8 mouse cellular contexts compared by ENCODE assay signal in the genomic region with DNA sequence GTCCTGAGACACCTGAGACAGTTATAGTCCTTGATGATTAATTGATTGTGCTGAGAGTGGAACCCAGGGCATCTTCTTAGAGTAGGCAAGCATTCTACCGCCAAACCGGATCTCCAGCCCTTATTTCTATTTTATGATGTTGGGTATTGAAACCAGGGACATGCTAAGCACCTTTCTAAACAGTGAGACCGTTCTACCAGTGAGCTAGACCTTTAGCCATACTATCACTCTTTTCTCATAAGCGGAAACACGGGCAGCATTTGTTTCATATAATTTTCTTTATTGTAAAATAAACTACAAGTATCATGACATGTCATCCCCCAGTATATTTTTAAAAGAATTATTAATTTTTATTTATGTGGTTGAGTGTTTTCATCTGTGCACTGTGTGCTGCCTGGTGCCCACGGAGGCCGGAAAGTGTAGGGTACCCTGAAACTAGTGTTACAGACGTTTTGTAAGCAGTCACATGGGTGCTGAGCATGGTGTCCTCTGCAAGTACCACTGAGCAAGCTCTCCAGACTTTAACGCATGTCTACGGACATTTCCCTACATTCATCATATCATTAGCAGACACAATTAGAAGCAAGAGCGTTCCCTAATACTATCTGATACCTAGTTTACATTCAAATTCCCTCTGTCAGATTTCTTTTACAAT. TPM values are rescaled to one million over a fixed set of nuclear protein-coding genes. Genes with fewer than 3 reads are reported as not detected.
DNase-seq lines count a peak whose midpoint lies in the region; ATAC-seq lines count a peak whose summit lies in the region.

No protein-coding gene starts in this region.

- H3K27me3 ChIP-seq in heart, embryonic 15.5 days: no peaks in the 10 kb centered on the region
- H3K27me3 ChIP-seq in hindbrain, embryonic 11.5 days (ENCODE audit: control insufficient read depth, insufficient read depth, low read length): no peaks in the 10 kb centered on the region
- no peaks in the 10 kb centered on the region for H3K27me3 ChIP-seq in midbrain, embryonic 11.5 days (ENCODE audit: control insufficient read depth, insufficient read depth, low read length)

- H3K4me2 ChIP-seq in heart, embryonic 15.5 days: peak overlapping the region; percentile 75
- peak overlapping the region; percentile 74 for H3K4me2 ChIP-seq in hindbrain, embryonic 11.5 days (replicated peaks; ENCODE audit: low read depth, low read length)
- H3K4me2 ChIP-seq in midbrain, embryonic 11.5 days: peak overlapping the region; percentile 61

- no peaks in the 10 kb centered on the region for H3K36me3 ChIP-seq in heart, embryonic 15.5 days
- no peaks in the 10 kb centered on the region for H3K36me3 ChIP-seq in hindbrain, embryonic 11.5 days (ENCODE audit: control insufficient read depth, insufficient read depth, low read length)
- H3K36me3 ChIP-seq in midbrain, embryonic 11.5 days (ENCODE audit: control insufficient read depth, insufficient read depth, low read length): no peaks in the 10 kb centered on the region

- peak overlapping the region; percentile 87 for H3K27ac ChIP-seq in heart, embryonic 15.5 days
- peak overlapping the region; percentile 58 for H3K27ac ChIP-seq in brown adipose tissue, adult 24 weeks (replicated peaks; ENCODE audit: low read depth, low read length)
- no peak overlapping the region for H3K27ac ChIP-seq in hindbrain, embryonic 11.5 days (ENCODE audit: low read depth, low read length)
- H3K27ac ChIP-seq in midbrain, embryonic 11.5 days (ENCODE audit: low read depth, low read length): no peak overlapping the region

- no peak for DNase-seq in heart, adult 18-20 months
- DNase-seq in hindbrain, embryonic 11.5 days (ENCODE audit: low spot score): no peak
- no peak for DNase-seq in midbrain, embryonic 11.5 days (ENCODE audit: low spot score, missing footprints)
- DNase-seq in urinary bladder, postnatal 14 days (ENCODE audit: low spot score): no peak
- DNase-seq in urinary bladder, postnatal 36 days (ENCODE audit: low spot score in 2 of 2): no peak
- DNase-seq in gastrocnemius, postnatal 25 days: no peak

- H3K4me1 ChIP-seq in heart, embryonic 15.5 days (replicated peaks): peaks cover 6% of the 10 kb centered on the region
- no peaks in the 10 kb centered on the region for H3K4me1 ChIP-seq in brown adipose tissue, adult 24 weeks (ENCODE audit: control insufficient read depth, insufficient read depth, insufficient read length, low read length)
- no peaks in the 10 kb centered on the region for H3K4me1 ChIP-seq in hindbrain, embryonic 11.5 days (replicated peaks; ENCODE audit: control insufficient read depth, insufficient read depth, low read length)
- no peaks in the 10 kb centered on the region; the same call in 1 of the 2 replicates for H3K4me1 ChIP-seq in midbrain, embryonic 11.5 days (ENCODE audit: control insufficient read depth, insufficient read depth, low read length)

- peak overlapping the region; percentile 58 for H3K4me3 ChIP-seq in heart, embryonic 15.5 days
- peak overlapping the region; percentile 75 for H3K4me3 ChIP-seq in brown adipose tissue, adult 24 weeks (ENCODE audit: insufficient read depth, low read depth, low read length)
- H3K4me3 ChIP-seq in hindbrain, embryonic 11.5 days (ENCODE audit: low read depth, low read length): peak overlapping the region; percentile 35
- peak overlapping the region; percentile 42 for H3K4me3 ChIP-seq in midbrain, embryonic 11.5 days (ENCODE audit: low read depth, low read length)

- H3K9me3 ChIP-seq in heart, embryonic 15.5 days (replicated peaks): no peaks in the 10 kb centered on the region
- H3K9me3 ChIP-seq in hindbrain, embryonic 11.5 days (ENCODE audit: control insufficient read depth, low read length): no peaks in the 10 kb centered on the region
- no peaks in the 10 kb centered on the region for H3K9me3 ChIP-seq in midbrain, embryonic 11.5 days (ENCODE audit: control insufficient read depth, low read length)

- no peak for ATAC-seq in heart, embryonic 15.5 days (replicated peaks; ENCODE audit: insufficient number of reproducible peaks, insufficient read depth, low FRiP score, low read depth)
- peak; percentile 81; the same call in 1 of the 2 replicates for ATAC-seq in hindbrain, embryonic 11.5 days (ENCODE audit: low FRiP score)
- 0 out of 2 replicates have a peak, but pooled peaks have one; percentile 35 for ATAC-seq in midbrain, embryonic 11.5 days (ENCODE audit: low FRiP score)

- H3K9ac ChIP-seq in heart, embryonic 15.5 days: peak overlapping the region; percentile 73
- H3K9ac ChIP-seq in hindbrain, embryonic 11.5 days (ENCODE audit: low read depth, low read length): peak overlapping the region; percentile 57
- peak overlapping the region; percentile 68 for H3K9ac ChIP-seq in midbrain, embryonic 11.5 days (ENCODE audit: low read length)

- 49% methylated on average over 11 of the region's 11 CpGs for WGBS in heart, embryonic 15.5 days
- 55% methylated on average over 11 of the region's 11 CpGs for WGBS in hindbrain, embryonic 11.5 days
- 54% methylated on average over 11 of the region's 11 CpGs for WGBS in midbrain, embryonic 11.5 days

RNA-seq across cellular contexts. Expression of a gene that starts 6.4 kb away (rescaled TPM):
- polyA plus RNA-seq in heart, embryonic 15.5 days (2015; fragmentation: Nextera tagmentation; extraction: Ambion mirVana): 65.7 and 71.5 TPM in 2 replicates
- 10 to 100 TPM; 28.5 to 31.4 TPM for total RNA-seq in heart, adult 18-20 months (2021)
- polyA plus RNA-seq in brown adipose tissue, adult 24 weeks (2012; ENCODE audit: insufficient read depth, insufficient read length, missing spikeins): 22.9 and 36.8 TPM in 2 replicates
- polyA plus RNA-seq in hindbrain, embryonic 11.5 days (2014; fragmentation: Nextera tagmentation; extraction: Ambion mirVana): 84.8 and 90.5 TPM in 2 replicates
- 85.4 and 85.9 TPM in 2 replicates for polyA plus RNA-seq in midbrain, embryonic 11.5 days (2014; fragmentation: Nextera tagmentation; extraction: Ambion mirVana)
- 10 to 100 TPM; 15.9 to 16.8 TPM for total RNA-seq in gastrocnemius, postnatal 25 days (2021)

RNA-seq across cellular contexts. Expression of a gene that starts 31.9 kb away (rescaled TPM):
- polyA plus RNA-seq in heart, embryonic 15.5 days (2015; fragmentation: Nextera tagmentation; extraction: Ambion mirVana): 2.9 and 3.3 TPM in 2 replicates
- under 1 TPM; 0.35 to 0.54 TPM for total RNA-seq in heart, adult 18-20 months (2021)
- 0.42 TPM in 1 of 2 replicates, not detected in the other for polyA plus RNA-seq in brown adipose tissue, adult 24 weeks (2012; ENCODE audit: insufficient read depth, insufficient read length, missing spikeins)
- polyA plus RNA-seq in hindbrain, embryonic 11.5 days (2014; fragmentation: Nextera tagmentation; extraction: Ambion mirVana): 5.9 and 6.0 TPM in 2 replicates
- 6.6 and 7.6 TPM in 2 replicates for polyA plus RNA-seq in midbrain, embryonic 11.5 days (2014; fragmentation: Nextera tagmentation; extraction: Ambion mirVana)
- total RNA-seq in gastrocnemius, postnatal 25 days (2021): under 1 TPM; 0.15 to 0.27 TPM

RNA-seq across cellular contexts. Expression of a gene that starts 44.6 kb away (rescaled TPM):
- 26.6 and 27.0 TPM in 2 replicates for polyA plus RNA-seq in heart, embryonic 15.5 days (2015; fragmentation: Nextera tagmentation; extraction: Ambion mirVana)
- total RNA-seq in heart, adult 18-20 months (2021): 10 to 100 TPM; 22.2 to 25.9 TPM
- polyA plus RNA-seq in brown adipose tissue, adult 24 weeks (2012; ENCODE audit: insufficient read depth, insufficient read length, missing spikeins): 16.1 and 18.3 TPM in 2 replicates
- polyA plus RNA-seq in hindbrain, embryonic 11.5 days (2014; fragmentation: Nextera tagmentation; extraction: Ambion mirVana): 18.4 and 21.0 TPM in 2 replicates
- 14.6 and 16.4 TPM in 2 replicates for polyA plus RNA-seq in midbrain, embryonic 11.5 days (2014; fragmentation: Nextera tagmentation; extraction: Ambion mirVana)
- total RNA-seq in gastrocnemius, postnatal 25 days (2021): 10 to 100 TPM; 10.2 to 10.3 TPM

RNA-seq across cellular contexts. Expression of a gene that starts 46.3 kb away (rescaled TPM):
- 6.5 and 8.7 TPM in 2 replicates for polyA plus RNA-seq in heart, embryonic 15.5 days (2015; fragmentation: Nextera tagmentation; extraction: Ambion mirVana)
- 1 to 10 TPM; 5.5 to 5.9 TPM for total RNA-seq in heart, adult 18-20 months (2021)
- polyA plus RNA-seq in brown adipose tissue, adult 24 weeks (2012; ENCODE audit: insufficient read depth, insufficient read length, missing spikeins): 2.5 and 3.3 TPM in 2 replicates
- 18.7 and 20.3 TPM in 2 replicates for polyA plus RNA-seq in hindbrain, embryonic 11.5 days (2014; fragmentation: Nextera tagmentation; extraction: Ambion mirVana)
- polyA plus RNA-seq in midbrain, embryonic 11.5 days (2014; fragmentation: Nextera tagmentation; extraction: Ambion mirVana): 20.3 and 21.8 TPM in 2 replicates
- 1 to 10 TPM; 4.5 to 5.0 TPM for total RNA-seq in gastrocnemius, postnatal 25 days (2021)

RNA-seq across cellular contexts. Expression of a gene that starts 59.4 kb away (rescaled TPM):
- polyA plus RNA-seq in heart, embryonic 15.5 days (2015; fragmentation: Nextera tagmentation; extraction: Ambion mirVana): 1.4 and 1.5 TPM in 2 replicates
- total RNA-seq in heart, adult 18-20 months (2021): under 1 TPM; 0.44 to 0.52 TPM
- polyA plus RNA-seq in brown adipose tissue, adult 24 weeks (2012; ENCODE audit: insufficient read depth, insufficient read length, missing spikeins): 1.3 and 2.5 TPM in 2 replicates
- 2.5 and 3.4 TPM in 2 replicates for polyA plus RNA-seq in hindbrain, embryonic 11.5 days (2014; fragmentation: Nextera tagmentation; extraction: Ambion mirVana)
- polyA plus RNA-seq in midbrain, embryonic 11.5 days (2014; fragmentation: Nextera tagmentation; extraction: Ambion mirVana): 2.6 and 2.7 TPM in 2 replicates
- under 1 TPM in 1 of 2 experiments, not detected in 1; 0.18 TPM for total RNA-seq in gastrocnemius, postnatal 25 days (2021)

Comparison
In these comparisons a context has a peak if more than half of its experiments do, and no peak if none do; other contexts are left out.
1. H3K27ac ChIP-seq: peak in heart, embryonic 15.5 days (single experiment) and brown adipose tissue, adult 24 weeks (single experiment); none in hindbrain, embryonic 11.5 days (single experiment) and midbrain, embryonic 11.5 days (single experiment).
2. Peak in every context shown above with its lines, with median percentiles within 50 percentile points of each other: H3K4me2 ChIP-seq, H3K4me3 ChIP-seq and H3K9ac ChIP-seq.